Mouse (Mus musculus) heart, adult 11 months (tissue): ENCODE results near the gene Cux1.

Source experiments
- DNase-seq: peaks from one replicate; pipeline ENCODE4 v3.0.0; 2022

The Cux1 gene

DNA sequence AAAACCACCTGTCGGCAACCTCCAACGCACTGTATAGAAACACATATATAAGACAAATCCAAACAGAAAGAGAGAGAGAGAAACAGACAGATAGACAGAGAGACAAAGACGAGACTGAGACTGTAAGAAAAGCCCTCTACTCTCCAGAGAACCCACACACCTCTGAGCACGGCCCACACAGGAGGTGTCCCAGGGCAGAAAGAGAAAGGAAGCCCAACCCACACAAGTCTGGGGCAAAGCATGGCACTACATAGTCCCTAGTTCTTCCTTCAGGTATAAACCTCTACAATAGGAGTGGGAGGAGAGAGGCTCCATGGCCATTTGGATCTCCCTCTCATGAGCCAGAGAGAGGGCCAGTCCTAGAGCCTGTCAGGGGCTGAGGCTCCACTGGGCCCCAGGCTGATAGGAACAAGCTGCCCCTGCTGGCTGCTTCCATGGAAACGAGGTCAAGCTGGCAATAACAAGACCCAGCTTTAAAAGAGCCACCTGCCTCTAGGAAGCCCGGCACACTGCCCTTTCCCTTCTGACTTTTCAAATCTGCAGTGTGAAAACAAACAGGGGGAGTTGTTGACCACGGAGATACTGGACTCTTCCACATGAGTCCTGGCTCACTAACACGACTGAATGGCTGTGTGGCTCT lies 99.8 kb downstream of the Cux1 start:
- DNase-seq, result peak; percentile 99

DNA sequence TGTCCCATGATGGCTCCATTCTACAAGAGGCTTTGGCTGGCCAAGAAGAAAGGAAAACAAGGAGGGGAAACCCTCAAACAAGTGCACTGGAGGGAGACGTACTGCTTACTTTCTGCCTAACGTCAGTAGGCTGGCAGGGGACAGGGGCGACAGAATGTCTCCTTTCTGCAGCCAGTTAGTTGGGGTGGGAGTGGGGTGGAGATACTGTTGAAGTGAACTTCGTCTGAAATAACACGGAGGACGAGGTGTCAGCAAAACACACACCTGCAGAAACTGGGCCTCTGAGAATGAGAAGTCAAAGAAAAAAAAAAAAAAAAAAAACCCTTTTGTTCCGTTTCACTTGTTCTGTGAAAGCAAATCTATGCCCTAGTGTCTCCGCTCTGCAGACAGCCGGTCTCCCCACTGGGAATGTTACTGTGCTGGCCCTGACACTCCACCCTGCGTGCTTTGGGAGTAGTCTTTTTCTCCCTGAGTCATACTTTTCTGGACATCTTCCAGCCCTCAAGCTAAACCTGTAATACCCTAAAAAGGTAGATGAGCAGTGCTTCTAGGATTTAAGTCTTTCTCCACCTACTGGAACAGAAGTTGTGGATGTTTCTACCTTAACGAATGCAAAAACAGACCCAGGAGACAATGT lies 101.4 kb downstream of the Cux1 start:
- DNase-seq, result peak; percentile 95

DNA sequence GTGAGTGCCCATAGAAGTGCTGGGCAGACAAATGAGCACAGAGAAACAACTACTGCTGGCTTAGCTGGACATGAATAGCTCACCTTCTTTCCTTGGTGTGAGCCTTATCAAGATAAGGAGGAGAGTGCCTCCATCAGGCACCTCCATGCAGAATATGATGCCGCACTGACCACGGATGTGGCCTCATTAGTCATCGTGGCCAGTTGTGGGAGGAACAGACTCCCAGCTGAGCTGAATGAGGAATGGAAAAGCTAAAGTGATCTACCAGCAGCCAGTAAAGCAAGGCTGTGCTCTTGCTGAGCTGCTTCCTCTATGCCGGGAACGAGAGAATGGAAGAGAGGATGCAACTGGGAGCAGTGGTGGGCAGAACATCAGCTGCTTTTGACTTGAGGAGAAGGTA lies 101.9 kb downstream of the Cux1 start:
- DNase-seq, result no peak

DNA sequence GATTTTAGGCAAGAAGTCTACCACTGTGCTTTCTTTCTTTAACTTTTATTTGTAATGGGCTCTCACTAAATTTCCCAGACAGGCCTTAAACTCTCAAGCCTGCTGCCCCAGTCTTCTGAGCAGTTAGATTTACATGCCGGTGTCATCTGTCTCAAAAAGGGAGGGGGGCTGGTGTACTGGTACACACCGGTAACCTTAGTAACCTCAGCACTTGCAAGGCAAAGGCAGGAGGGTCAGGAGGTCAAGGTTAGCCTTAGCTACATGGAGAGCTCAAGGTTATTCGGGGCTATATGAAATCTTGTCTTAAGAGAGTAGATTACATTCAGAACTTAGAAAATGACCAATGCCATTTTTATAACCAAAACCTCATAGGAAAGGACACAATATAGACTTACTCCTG lies 102.4 kb downstream of the Cux1 start:
- DNase-seq, result no peak

DNA sequence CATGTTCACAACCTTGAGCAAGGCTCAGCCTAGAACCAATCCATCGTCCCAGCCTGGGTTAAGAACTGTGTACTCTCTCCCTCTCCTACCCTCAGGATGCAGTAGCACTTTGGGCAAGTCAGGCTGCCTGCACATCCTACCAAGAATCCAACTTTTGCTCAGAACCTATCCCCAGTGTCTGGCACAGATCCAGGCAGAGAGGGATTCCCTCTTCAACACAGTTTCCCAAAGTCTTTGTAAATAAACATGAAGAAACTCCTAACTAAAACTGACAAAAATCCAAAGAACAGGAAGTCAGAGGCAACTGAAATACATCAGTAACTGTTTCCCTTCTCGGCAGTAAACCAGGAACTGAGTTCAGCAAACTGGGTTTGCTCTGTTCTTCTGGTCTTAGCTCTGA lies 103.2 kb downstream of the Cux1 start:
- no peak for DNase-seq

DNA sequence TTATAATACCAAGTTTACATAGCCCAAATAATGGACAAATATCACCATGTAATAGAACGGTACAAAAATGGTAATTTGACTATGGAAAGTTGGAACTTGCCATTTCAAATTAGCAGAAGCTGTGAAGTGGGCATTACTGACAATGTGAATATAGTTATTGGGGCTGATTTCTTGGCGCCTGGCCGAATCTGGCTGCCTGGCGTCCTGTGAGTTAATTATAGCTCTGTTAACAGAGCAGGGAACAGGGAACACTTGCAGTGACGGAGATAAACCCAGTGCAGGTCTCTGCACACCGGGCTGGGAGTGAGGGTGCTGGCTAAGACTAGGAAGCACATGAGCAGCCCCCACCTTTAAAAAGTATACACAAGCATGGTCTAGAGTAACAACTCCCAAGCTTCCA lies 104.7 kb downstream of the Cux1 start:
- peak; percentile 96 for DNase-seq

DNA sequence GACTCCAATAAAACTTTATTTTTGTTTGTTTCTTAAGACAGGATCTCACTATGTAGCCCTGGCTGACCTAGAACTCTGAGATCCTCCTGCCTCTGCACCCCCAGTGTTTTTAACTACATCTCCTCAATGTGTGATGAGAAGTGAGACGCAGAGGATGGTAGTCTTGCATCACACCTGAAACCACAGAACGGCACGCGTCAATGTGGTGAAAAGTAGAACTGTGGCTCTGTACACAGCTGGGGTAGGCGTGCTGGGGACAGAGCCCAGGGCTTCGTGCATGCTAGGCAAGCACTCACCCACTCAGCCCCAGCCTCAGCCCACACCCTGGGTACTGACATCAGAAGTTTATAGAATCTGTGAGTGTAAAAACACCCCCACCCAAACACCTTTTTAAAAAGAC lies 107.4 kb downstream of the Cux1 start:
- DNase-seq, result no peak

DNA sequence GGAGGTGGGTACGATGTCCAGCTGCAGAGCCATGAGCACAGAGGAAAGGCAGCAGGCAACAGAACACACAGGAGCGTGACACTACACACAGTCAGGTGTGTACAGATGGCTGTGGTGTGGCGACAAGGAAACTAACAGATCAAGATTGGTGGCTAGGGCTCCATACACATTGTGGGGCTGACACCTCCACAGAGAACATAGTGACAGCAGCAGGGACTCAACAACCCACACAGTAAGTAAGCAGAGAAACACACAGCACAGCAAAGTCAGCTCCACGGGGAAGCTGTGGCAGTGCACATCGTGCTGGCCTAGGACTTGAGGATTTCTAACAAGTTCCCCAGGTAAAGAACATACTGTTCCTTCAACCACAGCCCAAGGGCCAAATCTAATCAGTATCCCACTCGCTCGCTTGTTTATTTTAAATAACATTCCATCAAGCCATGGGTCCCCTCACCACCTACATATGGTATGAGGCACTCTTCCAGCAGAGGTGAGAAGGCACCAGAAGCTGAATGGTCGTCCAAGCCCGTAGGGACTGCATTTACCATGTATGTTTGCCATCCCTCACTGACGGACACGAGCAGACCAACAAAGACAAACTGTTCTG lies 108.3 kb downstream of the Cux1 start:
- DNase-seq, result peak; percentile 83

DNA sequence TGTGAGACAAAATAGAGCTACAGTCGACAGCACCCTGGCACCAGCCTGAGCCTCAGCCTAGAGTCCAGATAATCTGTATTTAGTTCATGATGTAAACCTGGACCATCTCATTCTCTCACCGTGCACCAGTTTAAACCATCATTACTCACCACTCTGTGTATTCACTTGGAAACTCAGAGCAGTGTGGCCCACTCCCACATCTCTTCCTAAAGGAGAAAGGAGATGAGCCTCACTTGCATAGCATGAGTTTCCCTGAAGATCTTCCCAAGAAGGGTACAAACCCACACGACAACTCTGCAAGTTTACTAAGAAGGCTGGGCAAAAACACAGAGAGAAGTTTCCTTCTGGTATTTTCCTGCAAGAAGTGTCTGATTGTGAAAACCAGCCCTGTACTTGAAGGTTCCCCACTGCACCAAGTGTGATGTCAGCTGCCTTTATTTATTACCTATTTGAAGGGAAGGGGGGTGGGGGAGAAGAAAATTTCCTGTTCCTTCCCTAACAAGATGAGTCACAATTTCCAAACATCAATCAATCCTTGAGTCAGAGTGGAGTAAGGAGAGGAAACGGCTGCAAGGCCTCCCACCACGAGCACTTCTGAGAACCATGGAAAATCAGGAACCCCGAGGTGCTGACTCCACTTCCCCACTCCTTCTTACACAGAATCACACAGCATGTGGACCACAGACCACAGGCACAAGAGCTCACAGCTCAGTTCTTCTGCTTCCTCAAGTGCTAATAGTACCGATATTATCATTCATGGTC lies 109.0 kb downstream of the Cux1 start:
- peak; percentile 97 for DNase-seq

DNA sequence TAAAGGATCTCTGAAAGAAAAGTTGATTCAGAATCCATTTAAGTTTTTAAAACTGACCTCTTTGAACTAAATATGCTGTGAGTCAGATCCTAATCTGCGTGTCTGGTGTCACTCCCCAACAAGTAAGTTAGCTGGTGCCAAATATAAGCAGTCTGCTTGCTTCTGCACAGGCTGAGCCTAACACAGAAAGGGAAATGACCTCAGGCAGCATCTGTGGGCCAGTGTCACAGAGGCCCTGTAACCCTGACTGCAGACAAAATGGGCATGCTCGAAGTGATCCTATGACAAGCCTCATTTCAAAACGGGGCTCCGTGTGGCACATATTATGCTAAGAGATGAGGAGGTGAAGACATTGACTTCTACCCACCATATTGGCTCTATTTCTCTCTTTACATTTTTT lies 110.9 kb downstream of the Cux1 start:
- peak; percentile 95 for DNase-seq

DNA sequence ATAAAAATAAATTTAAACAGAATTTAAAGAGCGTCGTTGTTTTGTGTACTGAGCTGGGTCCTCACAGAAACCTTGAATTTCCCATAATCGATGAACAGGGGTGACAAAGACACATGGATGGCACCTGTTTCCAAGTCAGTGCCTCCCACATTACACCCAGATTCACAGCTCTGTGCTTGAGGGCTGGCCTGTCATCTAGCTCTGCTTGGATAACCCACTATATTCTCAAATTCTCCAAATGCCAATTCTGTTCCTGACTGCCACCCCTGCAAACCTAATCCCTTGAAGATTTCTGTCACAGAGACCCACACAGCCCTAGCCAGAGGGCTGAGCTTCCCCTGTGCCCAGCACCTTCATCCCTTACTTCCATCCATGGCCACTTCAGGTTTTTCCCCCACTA lies 114.6 kb downstream of the Cux1 start:
- no peak for DNase-seq

DNA sequence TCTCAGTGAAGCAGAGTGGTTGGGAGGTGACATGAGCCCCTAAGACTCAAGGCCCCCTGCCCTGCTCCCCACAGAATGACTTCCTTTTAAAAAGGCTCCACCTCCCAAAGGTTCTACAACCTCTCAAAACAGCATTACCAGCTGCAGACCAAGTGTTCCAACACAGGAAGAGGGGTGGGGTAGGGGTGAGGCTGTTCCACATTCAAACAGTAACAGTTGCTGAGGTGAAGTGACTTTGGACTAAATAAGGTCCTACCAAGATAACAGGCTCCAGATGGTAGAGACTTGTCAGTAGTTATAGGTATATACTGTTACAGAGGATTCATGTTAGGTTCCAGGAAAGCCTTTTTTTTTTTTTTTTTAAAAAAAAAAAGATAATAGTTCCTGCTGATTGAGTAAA lies 117.5 kb downstream of the Cux1 start:
- DNase-seq, result no peak

DNA sequence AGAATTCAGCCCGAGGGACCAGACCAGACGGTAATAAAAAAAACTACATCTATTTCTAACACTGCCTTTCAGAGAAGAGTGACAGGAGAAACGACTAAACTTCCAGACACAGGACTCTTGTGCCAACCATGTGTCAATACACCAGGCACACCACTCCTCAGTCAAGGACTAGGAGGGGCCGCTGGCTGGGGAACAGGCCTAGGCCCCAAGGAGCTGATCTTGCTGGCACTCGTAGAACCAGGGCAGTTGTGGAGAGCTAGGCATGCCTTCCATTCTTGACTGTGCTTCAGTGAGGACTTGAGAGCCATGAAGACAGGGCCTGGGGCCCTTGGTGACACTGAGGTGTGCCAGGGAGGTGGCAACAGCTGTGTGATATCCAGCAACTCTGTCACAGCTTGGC lies 121.3 kb downstream of the Cux1 start:
- DNase-seq, result no peak

DNA sequence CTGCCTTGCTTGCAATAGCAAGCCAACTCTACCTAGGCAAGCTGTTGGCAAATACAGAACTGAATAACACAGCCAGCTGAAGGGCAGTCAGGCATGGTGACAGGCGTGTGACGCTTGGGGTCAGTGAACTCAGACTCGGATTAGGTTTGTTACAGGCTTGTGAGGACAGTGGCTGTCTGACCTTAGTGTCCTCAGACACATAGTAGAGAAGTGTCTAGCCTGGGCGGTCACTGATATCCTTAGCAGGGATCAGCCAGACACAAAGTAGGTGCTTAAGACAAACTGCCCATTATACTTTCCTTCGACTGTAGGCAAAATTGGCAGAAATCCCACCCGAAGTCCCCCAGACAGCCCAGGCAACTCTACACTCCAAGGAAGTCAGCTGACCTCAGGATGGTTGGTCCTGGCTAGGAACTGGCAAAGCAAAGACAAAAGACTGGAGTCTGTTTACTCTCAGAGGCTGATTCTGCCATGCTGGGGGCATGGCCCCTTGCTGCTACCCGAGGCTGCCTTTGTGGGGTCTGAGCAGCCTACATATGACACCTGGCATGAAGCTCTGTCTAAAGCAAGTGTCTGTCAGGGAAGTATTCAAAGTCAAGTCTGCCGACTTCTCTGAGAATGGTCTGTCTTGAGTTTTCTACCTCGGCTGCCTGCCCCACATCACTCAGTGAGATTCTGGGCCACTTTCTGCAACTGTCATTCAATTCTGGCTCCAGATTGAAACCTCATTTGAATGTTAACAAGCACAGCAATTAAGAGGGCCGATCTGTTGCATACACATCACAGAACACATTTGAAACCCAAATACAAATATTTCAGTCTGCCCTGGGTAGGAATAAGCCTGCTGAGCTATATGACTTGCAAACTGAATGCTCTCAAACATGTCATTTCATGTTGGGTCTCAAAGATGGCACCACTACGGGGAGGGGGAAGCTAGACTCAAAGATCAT lies 124.8 kb downstream of the Cux1 start:
- peak; percentile 95 for DNase-seq

DNA sequence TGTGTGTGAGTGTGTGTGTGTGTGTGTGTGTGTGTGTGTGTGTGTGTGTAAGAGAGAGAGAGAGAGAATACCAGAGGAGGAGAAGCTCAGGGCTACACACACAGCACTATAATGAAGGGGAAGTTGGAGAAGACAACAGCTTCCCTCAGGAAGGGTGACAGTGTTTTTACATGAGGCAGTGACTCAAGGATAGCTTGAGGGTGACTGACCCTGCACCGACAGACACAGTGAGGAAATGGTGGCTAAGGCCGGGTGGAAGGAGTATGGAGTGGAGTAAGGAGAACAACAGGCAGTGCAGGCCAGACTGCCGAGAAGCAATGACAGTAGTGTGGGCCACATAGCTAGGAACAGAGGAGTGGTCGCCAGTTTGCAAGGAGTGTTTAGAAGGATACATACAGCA lies 137.6 kb downstream of the Cux1 start:
- DNase-seq, result no peak

DNA sequence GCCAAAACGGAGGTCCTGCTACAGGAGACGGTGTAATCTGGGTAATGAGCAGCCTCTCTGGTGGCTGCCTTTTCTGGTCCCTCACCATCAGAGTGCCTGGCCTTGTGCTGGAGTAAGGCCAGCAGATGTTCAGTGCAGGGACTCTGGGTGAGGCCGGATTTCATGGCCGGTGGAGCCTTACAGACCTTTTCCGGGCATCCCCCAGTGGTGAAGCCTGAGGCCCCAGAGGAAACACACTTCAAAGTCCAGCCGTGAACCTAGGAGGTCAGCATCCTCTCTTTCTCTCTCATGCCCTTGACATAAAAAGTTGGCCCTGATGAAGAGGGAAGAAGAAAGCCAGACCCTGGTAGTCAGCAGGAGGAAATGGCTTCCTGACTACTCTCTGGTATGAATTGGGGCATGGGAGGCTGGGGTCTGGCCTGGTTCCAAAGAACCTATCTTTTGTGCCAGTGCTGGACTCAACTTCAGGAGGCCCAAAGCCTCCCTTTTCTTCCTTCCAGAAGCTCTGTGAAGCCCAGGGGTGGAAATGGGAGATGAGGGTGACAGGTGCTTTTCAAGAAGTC lies 138.7 kb downstream of the Cux1 start:
- DNase-seq, result peak; percentile 96

DNA sequence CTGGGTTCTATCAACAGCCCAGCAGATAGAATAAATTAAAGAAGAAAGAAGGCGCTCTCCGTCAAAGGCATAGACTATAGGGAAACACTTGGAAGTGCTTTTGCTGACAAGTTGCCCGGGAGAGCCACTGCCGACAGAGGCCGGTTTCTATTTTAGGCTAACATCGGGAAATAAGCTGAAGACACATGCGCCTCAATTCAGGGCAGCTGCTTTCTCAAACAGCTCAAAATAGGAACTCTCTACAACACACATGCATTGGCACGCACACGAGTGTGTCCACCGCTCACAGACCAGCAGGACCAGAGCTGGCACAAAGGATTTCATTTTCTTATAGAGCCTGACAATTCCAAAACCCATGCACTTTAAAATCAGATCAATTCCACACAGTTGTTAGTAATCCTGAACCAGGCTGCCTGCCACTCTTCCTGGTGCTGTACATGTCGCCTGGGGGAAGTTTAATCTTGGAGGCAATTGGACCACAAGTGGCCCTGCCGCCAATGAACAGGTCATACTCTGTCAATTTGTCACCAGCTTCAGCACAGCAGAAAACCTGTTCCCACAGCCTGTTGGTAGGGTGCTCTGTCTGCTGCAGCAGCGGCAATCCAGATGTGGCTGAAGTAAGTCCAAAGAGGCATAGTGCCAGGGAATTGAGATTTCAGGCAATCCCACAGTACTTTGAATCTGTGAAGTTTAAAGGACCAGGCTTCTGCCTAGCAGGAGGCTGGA lies 139.4 kb downstream of the Cux1 start:
- peak; percentile 97 for DNase-seq

DNA sequence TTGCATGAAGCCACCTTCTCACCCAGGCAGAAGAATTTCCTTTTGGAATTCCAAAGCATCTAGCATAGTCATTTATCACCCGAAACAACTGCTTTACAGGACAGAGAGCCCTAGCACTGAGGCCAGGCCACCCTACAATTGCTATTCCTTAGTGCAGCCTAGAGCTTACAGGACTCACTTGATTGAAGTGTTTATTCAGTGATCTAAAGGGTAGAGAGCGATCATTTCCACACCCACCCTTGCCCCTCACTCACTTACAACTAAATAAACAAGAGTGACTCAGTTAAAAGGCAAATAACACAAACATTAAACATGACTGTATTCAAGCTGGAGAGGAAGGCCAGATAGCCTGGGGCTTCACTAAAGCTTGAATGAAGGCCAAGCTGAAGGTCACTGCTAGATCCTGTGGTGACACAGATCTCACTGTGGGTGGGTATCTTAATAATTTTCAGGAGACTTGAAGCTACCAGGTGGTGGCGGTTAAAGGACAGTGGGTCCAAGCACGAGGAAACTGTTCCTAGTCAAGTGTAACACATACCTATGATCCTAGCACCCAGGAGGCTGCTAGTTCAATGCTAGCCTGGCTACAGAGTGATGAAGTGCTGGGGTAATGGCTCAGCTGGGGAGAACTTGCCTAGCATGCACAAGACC lies 140.0 kb downstream of the Cux1 start:
- no peak for DNase-seq

DNA sequence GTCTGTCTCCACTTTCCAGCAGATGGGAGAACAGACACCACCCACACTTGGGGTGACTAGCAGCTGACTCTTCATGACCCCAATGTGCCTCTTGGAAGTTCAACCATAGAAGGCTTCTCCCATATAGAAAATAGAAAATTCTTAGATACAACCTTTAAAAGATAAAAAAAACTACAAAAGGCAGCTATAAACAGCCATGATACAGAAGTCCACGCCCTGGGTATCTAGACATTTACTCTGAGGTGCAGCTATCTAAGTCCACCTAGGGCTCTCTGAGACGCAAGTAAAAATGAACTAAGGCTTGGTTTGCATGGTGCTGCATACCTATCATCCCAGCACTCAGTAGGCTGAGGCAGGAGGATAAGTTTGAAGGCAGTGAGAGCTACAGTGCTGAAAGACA lies 144.3 kb downstream of the Cux1 start:
- no peak for DNase-seq

DNA sequence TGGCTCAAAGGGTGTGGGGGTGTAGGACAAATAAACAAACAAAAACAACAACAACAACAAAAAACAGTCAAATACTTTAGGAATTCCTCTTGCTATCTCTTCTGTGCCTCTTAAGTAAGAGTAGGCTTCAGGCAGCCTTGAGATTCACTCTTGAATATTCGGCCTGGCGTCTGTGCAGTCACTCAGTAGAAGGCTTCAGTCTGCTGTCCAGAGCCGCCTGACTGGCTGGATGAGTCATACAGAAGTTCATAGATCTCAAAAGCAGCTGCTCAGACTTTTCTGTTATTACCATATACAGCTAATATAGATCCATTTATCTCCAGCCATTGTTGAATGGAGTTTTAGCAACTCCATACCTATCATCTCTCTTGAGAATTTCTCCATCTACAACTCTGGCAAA lies 145.4 kb downstream of the Cux1 start:
- no peak for DNase-seq

DNA sequence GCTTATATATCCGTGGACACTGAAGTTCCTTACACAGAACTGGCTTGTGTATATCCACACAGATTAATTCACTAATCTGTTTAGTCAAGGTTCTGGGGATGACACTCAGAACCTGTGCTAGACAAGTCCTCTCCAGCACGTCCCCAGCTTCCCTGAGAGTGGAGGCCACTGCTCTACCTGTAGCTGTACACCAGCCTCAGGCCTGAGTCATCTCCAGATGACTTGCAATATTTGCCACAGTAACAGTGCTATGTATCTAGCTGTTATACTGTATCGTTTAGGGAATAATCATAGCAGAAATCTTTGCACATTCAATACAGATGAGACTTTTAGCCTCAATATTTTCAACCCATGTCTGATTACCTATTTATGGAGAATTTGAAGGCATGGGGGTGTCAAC lies 146.0 kb downstream of the Cux1 start:
- no peak for DNase-seq
